Mouse (Mus musculus) erythroblast, embryonic 14.5 days (primary cell): Measurements from ENCODE around the gene Itpr3. TPM values are rescaled to one million over a fixed set of nuclear protein-coding genes. Genes with fewer than 3 reads are reported as not detected.

Experiments
- H3K27me3 ChIP-seq: 2 replicates; pipeline ENCODE4 v1.6.1; 2012; ENCODE audit warnings: inconsistent platforms; ENCODE audit not compliant: control insufficient read depth
- H3K36me3 ChIP-seq: 2 replicates; pipeline ENCODE4 v1.6.1; 2012; ENCODE audit warnings: mild to moderate bottlenecking, inconsistent platforms; ENCODE audit not compliant: control insufficient read depth
- H3K4me1 ChIP-seq: 2 replicates; pipeline ENCODE4 v1.6.1; 2012; ENCODE audit warnings: inconsistent platforms; ENCODE audit not compliant: control insufficient read depth
- H3K4me3 ChIP-seq: replicated peaks from 2 replicates; pipeline ENCODE3; 2012; ENCODE audit warnings: moderate library complexity, mild to moderate bottlenecking, inconsistent platforms
- H3K9me3 ChIP-seq: 2 replicates; pipeline ENCODE4 v1.6.1; 2012; ENCODE audit warnings: low read length, inconsistent platforms, mixed read lengths; ENCODE audit not compliant: control insufficient read depth
- GATA1 ChIP-seq: IDR thresholded peaks from 2 replicates; pipeline ENCODE4 v1.6.1; 2012; ENCODE audit warnings: low read length, inconsistent platforms, mixed read lengths
- TAL1 ChIP-seq: IDR thresholded peaks from 3 replicates; pipeline ENCODE4 v1.6.1; 2012; ENCODE audit warnings: low read length, inconsistent platforms, mixed read lengths
- polyA plus RNA-seq: library from polyadenylated mRNA; stranded (reverse); fragments of >175 nt; gene quantifications from 2 replicates; pipeline ENCODE4 v1.2.3, GENCODE M21; 2012

The Itpr3 gene
- polyA plus RNA-seq, 1 experiment, result 0.02 TPM

DNA sequence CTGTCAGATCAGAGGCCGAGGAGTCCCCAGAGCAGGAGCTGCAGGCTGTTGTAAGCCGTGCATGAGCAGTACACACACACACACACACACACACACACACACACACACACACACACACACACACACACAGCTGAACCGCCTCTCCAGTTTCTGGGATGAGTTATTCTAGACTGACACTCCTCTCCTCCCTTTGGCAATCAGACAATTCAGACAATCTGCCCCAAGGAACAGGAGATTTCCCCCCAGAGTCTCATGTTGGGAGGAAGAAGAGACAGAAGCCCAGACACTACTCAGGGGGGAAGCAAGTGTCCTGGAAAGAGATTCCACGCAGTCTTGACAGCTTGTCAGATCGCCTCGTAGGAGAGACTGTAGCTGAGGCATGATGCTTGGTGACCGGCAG is 82.2 kb downstream of the Itpr3 start:
- no peak for TF ChIP-seq TAL1
- TF ChIP-seq GATA1, result no peak
- peaks cover 4% of the 10 kb centered on the region; the same call in 1 of the 2 replicates for H3K27me3 ChIP-seq
- peaks cover 21% of the 10 kb centered on the region for H3K4me1 ChIP-seq
- no peaks in the 10 kb centered on the region for H3K36me3 ChIP-seq
- H3K9me3 ChIP-seq, result no peaks in the 10 kb centered on the region
- H3K4me3 ChIP-seq, result no peak overlapping the region

DNA sequence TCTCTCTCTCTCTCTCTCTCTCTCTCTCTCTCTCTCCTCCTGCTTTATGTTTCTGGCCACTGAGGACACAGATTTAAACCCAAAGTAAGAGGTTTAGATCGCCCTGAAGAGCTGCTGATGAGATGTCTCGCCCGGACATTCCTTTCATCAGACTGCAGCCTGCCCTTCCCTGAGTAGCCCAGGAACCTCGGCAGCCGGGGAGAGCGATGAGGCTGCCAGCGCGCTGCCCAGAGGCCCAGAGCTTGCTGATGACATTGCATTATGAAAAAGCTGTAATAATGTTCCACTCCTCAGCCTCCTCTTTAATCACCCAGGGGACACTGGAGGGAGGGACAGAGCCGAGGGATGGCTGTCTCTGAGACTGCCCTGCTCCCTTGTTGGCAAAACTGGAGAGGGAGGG is 83.2 kb downstream of the Itpr3 start:
- TF ChIP-seq TAL1, result no peak
- TF ChIP-seq GATA1, result no peak
- Histone ChIP-seq H3K36me3 (no peaks in the 10 kb centered on the region), H3K9me3 (no peaks in the 10 kb centered on the region)

GRCm38 (mm10) chr17:27141971-27142450 is 84.9 kb downstream of the Itpr3 start:
- Histone ChIP-seq H3K9me3 (no peaks in the 10 kb centered on the region), H3K27me3 (peaks cover 13% of the 10 kb centered on the region), H3K4me1 (peaks cover 13% of the 10 kb centered on the region), H3K4me3 (no peak overlapping the region), H3K36me3 (no peaks in the 10 kb centered on the region)
- TF ChIP-seq GATA1 (no peak), TAL1 (no peak)

More for the DNA sequence above, 83.2 kb downstream of the Itpr3 start:
- Histone ChIP-seq H3K4me1 (peaks cover 12% of the 10 kb centered on the region), H3K27me3 (peaks cover 7% of the 10 kb centered on the region), H3K4me3 (no peak overlapping the region)

- Histone ChIP-seq H3K27me3 (peaks cover 13% of the 10 kb centered on the region), H3K4me1 (peaks cover 13% of the 10 kb centered on the region)
- TF ChIP-seq GATA1 (no peak), TAL1 (no peak)
Observed at GRCm38 (mm10) chr17:27144152-27144551, 87.0 kb downstream of the Itpr3 start.

DNA sequence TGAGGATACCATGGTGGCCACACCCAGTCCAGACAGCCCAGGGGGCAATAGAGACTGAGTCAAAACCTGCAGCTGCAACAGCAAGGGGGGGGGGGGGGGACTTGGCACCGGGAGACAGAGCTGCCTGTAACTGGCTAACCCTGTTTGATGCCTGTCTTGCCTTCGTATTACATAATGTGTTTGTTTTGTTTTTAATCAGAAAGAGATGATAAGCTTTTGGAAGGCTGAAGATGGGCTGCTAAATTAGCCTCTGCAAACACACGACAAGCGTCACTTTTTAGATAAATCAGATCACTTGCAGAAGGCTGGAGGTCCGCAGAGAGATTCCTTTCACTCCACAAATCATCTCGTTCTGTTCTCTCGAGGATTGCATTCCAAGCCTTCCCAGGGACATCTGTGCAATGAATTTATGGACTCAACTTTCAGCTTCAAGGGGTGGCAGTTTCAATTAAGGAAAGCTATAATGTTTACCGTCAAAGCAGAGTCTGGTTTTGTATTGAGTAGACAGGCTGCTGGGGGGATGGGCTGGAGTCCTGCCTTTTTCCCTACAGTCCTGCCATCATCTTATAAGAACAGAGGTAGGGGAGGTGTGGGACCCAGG is 89.3 kb downstream of the Itpr3 start:
- H3K4me3 ChIP-seq, result no peak overlapping the region
- H3K4me1 ChIP-seq, result peaks cover 27% of the 10 kb centered on the region
- no peaks in the 10 kb centered on the region for H3K9me3 ChIP-seq
- H3K27me3 ChIP-seq, result peaks cover 13% of the 10 kb centered on the region
- no peaks in the 10 kb centered on the region for H3K36me3 ChIP-seq
- no peak for TF ChIP-seq TAL1

More at GRCm38 (mm10) chr17:27144152-27144551, 87.0 kb downstream of the Itpr3 start:
- H3K4me3 ChIP-seq, result no peak overlapping the region
- H3K36me3 ChIP-seq, result no peaks in the 10 kb centered on the region
- H3K9me3 ChIP-seq, result no peaks in the 10 kb centered on the region

DNA sequence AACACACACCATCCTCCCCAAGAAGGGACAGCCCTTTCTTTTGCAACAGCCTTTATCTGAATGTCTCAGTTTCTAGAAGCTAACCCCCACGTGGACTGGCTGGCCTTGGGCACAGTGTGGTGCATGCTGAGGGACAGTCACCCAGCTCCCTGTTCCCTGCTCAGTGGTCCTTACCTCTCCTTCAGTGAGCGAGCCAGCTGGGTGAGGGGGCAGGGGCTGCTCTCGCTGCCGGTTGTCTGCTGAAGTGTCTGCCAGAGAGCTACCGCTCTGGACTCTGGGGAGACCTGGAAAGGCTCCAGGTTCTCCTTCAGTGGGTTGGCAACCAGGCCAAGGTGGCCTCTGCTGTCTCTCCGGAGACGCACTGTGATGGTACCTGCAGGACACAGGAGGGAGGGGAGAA is 93.8 kb downstream of the Itpr3 start:
- H3K4me1 ChIP-seq, result peaks cover 64% of the 10 kb centered on the region
- TF ChIP-seq GATA1 (no peak), TAL1 (no peak)
- no peak overlapping the region for H3K4me3 ChIP-seq
- no peaks in the 10 kb centered on the region for H3K36me3 ChIP-seq
- no peaks in the 10 kb centered on the region for H3K9me3 ChIP-seq
- H3K27me3 ChIP-seq, result peaks cover 6% of the 10 kb centered on the region

DNA sequence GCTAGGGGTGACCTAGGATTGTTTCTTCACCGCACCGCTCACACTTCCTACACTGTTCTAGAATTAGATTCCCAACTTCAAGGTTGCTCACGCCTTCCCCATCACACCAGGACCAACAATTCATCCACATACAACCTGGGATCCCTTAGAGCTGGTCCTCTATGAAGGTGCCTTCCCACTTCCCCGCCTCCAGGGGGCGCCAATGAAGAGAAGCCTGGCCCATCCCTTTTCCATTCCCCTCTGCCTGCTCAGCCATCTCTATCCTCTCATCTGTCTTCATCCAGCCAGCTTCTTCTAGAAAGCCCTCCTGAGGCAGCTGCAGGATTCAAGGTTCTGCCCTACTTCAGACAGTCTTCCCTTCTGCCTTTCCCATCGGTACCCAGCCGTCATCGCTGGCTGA is 94.3 kb downstream of the Itpr3 start:
- TF ChIP-seq TAL1, result no peak
- no peak for TF ChIP-seq GATA1
- Histone ChIP-seq H3K4me3 (no peak overlapping the region), H3K9me3 (no peaks in the 10 kb centered on the region), H3K4me1 (peaks cover 66% of the 10 kb centered on the region), H3K36me3 (no peaks in the 10 kb centered on the region), H3K27me3 (0 out of 2 replicates have a peak, but pooled peaks cover 3% of the 10 kb centered on the region)

GRCm38 (mm10) chr17:27152976-27153723 is 96.0 kb downstream of the Itpr3 start:
- Histone ChIP-seq H3K27me3 (no peaks in the 10 kb centered on the region), H3K4me1 (peaks cover 75% of the 10 kb centered on the region), H3K36me3 (no peaks in the 10 kb centered on the region), H3K4me3 (peak overlapping the region; percentile 10), H3K9me3 (no peaks in the 10 kb centered on the region)
- TF ChIP-seq TAL1 (peak; percentile 74), GATA1 (peak; percentile 87)

DNA sequence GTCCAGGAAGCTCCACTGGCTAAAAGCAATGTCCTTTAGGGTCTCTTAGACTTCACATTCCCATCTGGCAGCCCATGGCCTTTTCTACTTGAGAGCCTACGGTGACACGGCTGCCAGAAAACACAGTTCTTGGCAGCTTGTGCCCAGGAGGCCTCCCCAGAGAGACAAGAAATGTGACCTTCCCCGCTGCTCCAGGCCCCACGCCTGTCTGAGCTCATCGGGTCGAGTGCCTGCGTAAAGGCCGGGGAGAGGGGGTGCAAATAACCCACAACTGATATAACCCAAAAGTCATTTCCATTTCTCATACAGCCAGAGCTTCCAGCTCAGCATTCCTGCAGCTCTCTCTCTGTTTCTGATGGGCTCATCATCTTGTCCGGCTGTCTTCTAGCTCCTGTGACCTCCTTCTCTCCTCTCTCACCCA is 96.7 kb downstream of the Itpr3 start:
- Histone ChIP-seq H3K9me3 (no peaks in the 10 kb centered on the region), H3K4me1 (peaks cover 81% of the 10 kb centered on the region), H3K4me3 (no peak overlapping the region), H3K27me3 (no peaks in the 10 kb centered on the region), H3K36me3 (no peaks in the 10 kb centered on the region)
- TF ChIP-seq TAL1 (no peak), GATA1 (no peak)

GRCm38 (mm10) chr17:27154256-27154655 is 97.2 kb downstream of the Itpr3 start:
- Histone ChIP-seq H3K36me3 (no peaks in the 10 kb centered on the region), H3K4me3 (no peak overlapping the region), H3K4me1 (peaks cover 86% of the 10 kb centered on the region), H3K27me3 (no peaks in the 10 kb centered on the region), H3K9me3 (no peaks in the 10 kb centered on the region)
- TF ChIP-seq TAL1, result no peak
- TF ChIP-seq GATA1, result no peak
